Comparison of ENCODE assay signal across 1 mouse cellular context in genomic region chr4:138344891-138345545, GRCm38 (mm10).
TF ChIP-seq lines count a peak whose summit lies in the region.

No protein-coding gene starts in this region.

TF ChIP-seq in MEL, 35 proteins besides CTCF, POLR2A, EP300 and RAD21 (continued from another document):
- TF ChIP-seq MEF2A (IDR thresholded peaks at IDR 0.05; ENCODE audit: extremely low read depth, insufficient replicate concordance, low read depth, low read length, poor library complexity, severe bottlenecking): no peak
- peak; percentile 97 for TF ChIP-seq ETS1 (IDR thresholded peaks at IDR 0.05; ENCODE audit: low read depth, low read length)
- no peak for TF ChIP-seq POLR2AphosphoS5 (IDR thresholded peaks at IDR 0.05; ENCODE audit: borderline replicate concordance, low read depth, low read length)
- TF ChIP-seq USF1 (IDR thresholded peaks at IDR 0.05; ENCODE audit: low read depth, low read length): peak; percentile 73
- TF ChIP-seq UBTF (IDR thresholded peaks at IDR 0.05; ENCODE audit: borderline replicate concordance, insufficient read depth, low read depth, low read length): no peak
- peak; percentile 87 for TF ChIP-seq SIN3A (IDR thresholded peaks at IDR 0.05; ENCODE audit: low read length)
- TF ChIP-seq ZC3H11A (IDR thresholded peaks at IDR 0.05; ENCODE audit: low read depth, low read length): no peak
- TF ChIP-seq E2F4 (IDR thresholded peaks at IDR 0.05; ENCODE audit: borderline replicate concordance, low read depth, low read length): no peak
- no peak for TF ChIP-seq ZNF384 (IDR thresholded peaks at IDR 0.05; ENCODE audit: low read depth, low read length)
- no peak for TF ChIP-seq SMC3 (IDR thresholded peaks at IDR 0.05; ENCODE audit: low read depth, low read length)
- no peak for TF ChIP-seq USF2 (IDR thresholded peaks at IDR 0.05; ENCODE audit: borderline replicate concordance in 1 of 2, insufficient read depth in 1 of 2, low read depth in 1 of 2, low read length in 2 of 2)
- peak; percentile 64 for TF ChIP-seq TAL1 (IDR thresholded peaks at IDR 0.05; ENCODE audit: low read length)
TF ChIP-seq in MEL: peak in this region for 14.
